Mouse (Mus musculus) embryo, embryonic 10 days (tissue): ENCODE measurements at regions not wholly inside any gene's neighbourhood (a gene's known extent, or its start where the extent isn't known, plus 50 kb on each side); places are given as distances from the start of the nearest gene placed in this dataset.
"Not testable (repeated sequence)": the region's sequence is repeated elsewhere in the genome, so short reads cannot be mapped to it uniquely, and the experiment has no call there.

Experiments used
- DNase-seq: peaks from one replicate; pipeline ENCODE4 v3.0.0-alpha.2; 2015; ENCODE audit warnings: low spot score

GRCm38 (mm10) chr1:108110984-108111383 is 521.2 kb downstream of the Serpinb8 start:
- no peak for DNase-seq

DNA sequence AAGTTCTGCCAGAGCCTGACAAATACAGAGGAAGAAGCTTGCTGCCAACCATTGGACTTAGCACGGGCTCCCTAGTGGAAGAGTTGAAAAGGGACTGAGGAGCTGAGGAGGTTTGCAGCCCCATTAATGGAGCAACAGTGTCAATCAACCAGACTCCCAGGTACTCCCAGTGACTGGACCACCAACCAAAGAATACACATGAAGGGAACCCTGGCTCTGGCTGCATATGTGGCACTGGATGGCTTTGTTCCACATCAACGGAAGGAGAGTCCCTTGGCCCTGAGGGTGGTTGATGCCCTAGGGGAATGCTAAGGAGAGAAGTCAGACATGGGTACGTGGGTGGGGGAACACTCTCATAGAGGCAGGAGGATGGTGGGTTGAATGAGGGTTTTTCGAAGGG is 537.6 kb downstream of the Serpinb8 start:
- no peak for DNase-seq

DNA sequence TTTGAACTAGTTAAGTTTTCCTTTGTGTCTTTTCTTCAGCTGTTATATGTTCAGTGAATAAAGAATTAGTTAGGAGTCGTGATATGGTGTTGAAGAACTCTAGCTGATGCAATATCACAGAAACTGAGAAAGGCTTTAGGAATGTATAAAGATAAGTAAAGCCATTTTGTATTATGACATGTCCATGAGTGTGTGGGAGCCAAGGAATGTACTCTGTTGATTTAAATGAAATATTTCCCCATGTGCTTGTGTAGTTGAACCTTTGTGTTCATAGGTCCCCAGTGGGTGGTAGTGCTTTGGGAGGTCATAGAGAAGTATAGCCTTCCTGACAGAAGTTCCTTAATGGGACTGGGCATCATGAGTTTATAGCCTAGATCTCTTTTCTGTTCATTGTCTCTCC is 542.2 kb downstream of the Serpinb8 start:
- no peak for DNase-seq

DNA sequence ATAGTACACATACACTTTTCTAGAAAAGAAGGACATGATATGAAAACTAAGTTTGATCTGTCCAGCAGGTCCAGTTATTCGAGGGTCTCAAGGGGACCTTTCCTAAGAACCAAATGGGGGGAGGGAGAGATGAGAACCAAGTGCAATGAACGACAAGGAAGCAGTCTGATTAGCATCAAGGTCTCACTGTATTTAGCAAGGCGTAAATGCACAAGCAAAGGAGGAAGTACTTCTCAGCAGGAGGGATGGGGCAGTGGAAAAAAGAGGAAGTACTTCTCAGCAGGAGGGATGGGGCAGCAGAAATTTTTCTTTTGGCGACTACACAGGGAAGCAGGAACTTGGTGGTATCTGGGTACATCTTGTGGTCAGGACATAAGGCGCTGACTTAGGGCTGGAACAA is 545.5 kb downstream of the Serpinb8 start:
- not testable (repeated sequence) for DNase-seq

GRCm38 (mm10) chr1:108144114-108144513 is 554.3 kb downstream of the Serpinb8 start:
- DNase-seq = no peak

- no peak for DNase-seq
Measured at GRCm38 (mm10) chr1:108181350-108182167, 591.8 kb downstream of the Serpinb8 start.

DNA sequence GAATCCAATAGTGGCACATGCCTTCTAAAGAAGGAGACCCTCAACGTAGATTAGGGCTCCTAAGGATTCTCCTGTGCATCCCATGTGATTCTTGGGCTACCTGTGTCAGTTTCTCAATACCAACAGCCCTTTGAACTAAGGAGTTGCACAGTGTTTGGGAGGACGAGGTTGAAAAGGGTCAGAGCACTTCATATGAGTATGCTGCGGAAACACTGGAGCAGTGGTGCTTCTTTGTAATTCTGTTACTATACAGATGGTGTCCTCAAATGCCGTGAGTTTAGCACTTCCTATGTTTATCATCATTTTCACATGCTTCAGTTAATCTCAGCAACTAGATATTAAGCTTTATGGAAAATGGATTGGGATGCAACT is 592.3 kb downstream of the Serpinb8 start:
- DNase-seq = no peak

DNA sequence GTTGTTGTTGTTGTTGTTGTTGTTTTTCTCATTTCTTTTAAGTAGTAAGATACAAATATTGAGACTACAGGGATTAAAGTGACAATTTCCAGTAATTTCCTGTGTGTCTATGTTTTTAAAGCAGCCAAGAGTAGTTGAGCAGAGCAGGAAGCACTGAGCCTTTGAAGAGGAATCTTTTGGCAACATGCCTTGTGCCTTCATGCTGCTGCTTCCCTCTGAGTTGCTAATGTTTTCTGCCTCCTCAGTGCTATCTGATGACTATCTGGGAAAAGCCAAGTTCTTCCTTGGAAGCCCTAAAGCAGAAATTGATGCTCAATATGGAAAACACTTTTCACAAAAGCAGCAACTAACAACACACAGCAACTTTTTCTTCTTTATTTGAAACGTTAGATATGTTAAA is 634.2 kb downstream of the Serpinb8 start:
- DNase-seq = no peak

DNA sequence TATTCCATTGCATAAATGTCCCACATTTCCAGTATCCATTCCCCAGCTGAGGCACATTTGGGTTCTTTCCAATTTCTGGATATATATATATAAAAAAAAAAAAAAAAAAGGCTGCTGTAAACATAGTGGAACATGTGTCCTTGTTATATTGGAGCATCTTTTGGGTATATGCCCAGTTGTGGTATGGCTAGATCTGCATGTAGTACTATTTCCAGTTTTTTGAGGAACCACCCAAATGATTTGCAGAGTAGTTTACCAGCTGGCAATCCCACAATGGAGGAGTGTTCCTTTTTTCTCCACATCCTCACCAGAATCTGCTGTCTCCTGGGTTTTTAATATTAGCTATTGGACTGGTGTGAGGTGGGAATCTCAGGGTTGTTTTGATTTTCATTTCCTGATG is 650.3 kb downstream of the Serpinb8 start:
- no peak for DNase-seq

DNA sequence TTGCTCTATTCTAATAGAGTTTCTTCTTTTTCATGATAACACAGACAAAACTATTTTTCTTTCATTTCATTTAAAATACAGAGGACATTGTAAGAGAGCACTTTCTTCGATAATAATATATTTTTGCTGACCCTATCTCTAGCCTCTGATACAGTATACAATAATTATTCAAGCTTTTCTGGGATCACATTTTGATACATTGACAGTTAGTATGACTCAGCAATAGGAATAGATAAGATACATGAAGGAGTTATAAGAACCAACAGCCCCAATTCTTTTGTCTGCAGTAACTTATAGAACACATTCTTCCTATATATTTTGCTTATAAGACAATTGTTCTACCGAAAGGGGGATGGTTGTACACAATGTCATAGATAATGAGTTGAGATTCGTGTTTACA is 665.3 kb downstream of the Serpinb8 start:
- DNase-seq = no peak

DNA sequence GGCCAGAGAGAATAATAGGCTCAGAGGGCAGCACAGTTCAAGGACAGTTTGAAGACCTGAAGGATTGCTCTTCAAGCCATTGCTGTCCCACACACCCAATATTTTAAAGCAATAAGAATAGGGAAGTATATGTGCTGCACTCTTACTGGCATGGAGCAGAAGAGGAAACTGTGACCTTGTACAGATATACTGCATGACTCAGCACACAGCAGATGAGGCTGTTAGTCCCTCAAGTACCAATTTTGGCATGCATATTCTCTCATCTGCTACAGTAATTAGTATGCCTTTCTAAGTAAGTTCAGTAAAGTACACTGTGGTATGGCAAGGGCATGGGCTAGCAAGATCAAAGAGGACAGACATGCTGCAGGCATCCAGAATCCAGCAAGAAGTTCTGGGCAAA is 669.5 kb downstream of the Serpinb8 start:
- DNase-seq = no peak

- DNase-seq = no peak
Measured at GRCm38 (mm10) chr1:108282099-108282498, 692.3 kb downstream of the Serpinb8 start.

DNA sequence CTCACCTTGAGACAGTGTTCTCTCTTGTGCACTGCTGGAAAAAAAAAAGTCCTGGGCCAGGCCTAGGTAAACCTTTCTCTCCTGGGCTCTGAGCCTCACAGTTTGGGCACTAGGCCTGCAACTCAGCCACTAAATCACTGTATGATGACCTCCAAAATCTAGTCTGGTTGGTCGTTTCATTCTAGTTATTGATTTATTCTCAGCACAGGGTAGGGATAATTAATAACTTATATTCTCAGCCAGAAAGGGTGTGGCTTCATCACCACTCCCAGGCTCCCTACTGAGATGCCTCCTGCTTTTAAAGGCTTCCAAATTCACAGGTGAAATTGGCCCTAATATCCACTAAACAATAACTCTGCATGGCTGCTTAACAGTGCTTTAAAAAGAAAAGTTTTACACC is 696.8 kb downstream of the Serpinb8 start:
- no peak for DNase-seq
